Mouse (Mus musculus) spleen, postnatal 36 days (tissue): ENCODE results near the gene Gm11985.
"Not testable (repeated sequence)": the region's sequence is repeated elsewhere in the genome, so short reads cannot be mapped to it uniquely, and the experiment has no call there.

Experiments used
- DNase-seq, 2 experiments: peaks; one replicate each; pipeline ENCODE4 v3.0.0; 2022; ENCODE audit warnings: low spot score in 2 of 2, mixed read lengths in 1 of 2

The Gm11985 gene

DNA sequence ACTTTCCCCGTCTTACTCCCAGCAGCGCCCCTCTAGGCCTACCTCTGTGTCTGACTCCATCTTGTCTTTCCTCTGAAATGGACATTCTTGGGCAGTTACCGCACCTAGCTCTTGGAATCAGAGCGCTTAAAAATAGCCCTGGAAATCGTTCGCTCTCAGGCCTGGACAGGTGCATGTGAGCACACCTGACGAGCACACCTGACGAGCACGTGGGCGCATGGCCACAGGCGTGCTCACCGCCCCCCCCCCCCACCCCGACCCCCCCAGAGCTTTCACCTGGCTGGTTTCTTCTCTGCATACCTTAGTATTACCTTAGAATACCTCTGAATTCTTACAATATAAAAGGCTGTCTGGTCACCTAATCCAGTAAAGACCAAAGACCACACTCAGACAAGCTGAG lies at the start of gene Gm11985:
Gene Gm11985, minus strand, starts transcription at position 101 of the 400 bp plus-strand sequence.
- DNase-seq = no peak

DNA sequence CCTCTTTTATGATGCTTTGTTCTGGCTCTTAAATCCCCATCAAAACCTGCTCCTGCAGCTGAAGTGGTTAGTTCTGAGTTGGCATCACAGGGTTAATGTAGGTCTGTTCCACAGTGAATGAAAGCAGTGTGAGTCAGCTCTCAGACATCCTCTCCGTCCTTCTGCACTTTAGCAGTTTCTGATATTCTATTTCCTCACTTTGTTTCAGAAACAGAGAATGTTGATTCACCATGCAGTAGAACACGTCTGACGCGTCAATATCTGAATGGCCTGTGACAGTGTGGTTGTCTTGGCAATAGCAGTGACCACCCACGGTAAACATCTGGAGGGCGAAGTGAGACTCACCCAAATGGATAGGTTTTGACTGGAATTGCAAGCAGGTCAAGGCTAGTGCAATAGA lies 49.3 kb upstream of the Gm11985 start:
- DNase-seq = no peak

DNA sequence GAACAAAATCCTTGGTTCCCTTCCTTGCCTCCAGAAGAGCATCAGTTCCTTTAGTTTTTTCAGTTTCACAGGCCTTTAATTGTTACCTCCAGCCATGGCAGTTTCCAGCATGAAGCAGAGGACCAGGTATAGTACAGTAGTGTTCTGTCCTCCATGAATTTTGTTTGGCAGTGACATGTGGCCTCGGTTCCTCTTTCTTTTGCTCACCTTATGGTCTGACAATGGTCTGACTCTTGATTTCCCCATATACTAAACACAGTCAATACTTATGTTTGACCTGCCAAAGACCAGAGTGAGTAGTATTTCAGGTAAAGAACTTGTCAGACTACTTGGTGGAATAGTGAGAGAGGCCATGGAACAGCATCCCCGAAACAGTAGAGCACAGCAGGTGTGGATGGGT lies 48.4 kb upstream of the Gm11985 start:
- no peak for DNase-seq

DNA sequence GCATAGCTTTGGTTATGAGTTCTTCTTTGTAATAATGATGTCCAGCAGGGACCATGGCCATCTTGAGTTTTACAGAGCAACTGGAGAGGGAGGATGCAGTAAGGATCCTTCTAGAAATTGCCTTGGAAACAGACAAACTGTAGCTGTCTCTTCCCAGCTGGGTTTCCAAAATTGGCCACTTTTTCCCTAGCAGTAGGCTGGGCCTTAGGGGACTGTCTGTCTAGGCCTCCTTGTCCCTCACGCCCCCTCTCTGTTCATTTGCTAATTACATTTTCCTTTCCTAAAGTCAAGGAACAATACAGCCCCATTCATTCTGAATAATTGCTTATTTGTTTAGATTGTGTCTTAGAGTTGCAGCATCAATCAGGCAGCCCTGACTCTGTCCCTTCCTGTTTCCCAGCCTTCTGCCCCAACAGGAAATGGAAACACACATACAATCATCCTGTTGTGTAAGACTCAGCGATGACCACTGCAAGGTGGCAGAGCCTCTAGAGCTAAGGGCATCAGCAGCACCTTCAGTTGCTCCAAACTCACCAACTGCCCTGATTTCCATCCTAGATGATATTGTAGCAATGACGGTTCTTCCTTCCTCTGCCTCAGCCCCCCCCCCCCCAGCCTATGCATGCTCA lies 46.7 kb upstream of the Gm11985 start:
- no peak for DNase-seq

DNA sequence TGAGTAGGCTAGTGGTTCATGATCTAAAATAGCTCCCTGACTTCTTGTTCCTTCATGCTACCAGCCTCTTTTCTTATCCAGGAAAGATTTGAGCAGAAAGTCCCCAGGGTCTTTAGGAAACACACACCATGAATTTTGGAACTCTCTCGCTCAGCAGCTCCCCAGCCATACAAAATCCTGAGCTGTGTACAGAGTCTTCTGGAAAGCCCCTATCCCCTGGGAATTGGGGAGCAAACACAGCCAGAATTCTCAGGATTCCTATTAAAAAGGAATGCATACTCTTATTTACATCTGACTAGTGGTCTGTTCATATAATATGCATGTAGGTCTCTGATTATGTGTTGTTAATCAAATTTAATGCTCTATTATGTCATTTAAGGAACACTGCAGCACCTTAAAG lies 46.1 kb upstream of the Gm11985 start:
- no peak for DNase-seq

DNA sequence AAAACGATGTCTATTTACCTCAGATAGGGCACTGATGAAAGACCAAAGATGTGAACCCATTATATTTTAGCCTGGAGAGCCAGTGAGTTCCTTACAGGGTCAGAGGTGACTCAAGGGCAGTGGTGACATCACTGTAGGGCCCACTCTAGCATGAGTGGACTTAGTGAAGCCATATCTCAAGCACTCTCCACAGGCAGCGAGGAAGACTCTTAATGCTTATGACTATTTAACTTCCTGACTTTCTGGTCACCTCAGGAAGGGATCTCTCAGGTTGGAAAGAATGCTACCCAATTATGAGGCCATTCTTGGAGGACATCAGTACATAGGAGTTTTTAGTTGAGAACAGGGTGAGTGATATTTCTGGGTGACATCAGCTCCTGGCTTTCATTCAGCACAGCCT lies 45.0 kb upstream of the Gm11985 start:
- DNase-seq = no peak

DNA sequence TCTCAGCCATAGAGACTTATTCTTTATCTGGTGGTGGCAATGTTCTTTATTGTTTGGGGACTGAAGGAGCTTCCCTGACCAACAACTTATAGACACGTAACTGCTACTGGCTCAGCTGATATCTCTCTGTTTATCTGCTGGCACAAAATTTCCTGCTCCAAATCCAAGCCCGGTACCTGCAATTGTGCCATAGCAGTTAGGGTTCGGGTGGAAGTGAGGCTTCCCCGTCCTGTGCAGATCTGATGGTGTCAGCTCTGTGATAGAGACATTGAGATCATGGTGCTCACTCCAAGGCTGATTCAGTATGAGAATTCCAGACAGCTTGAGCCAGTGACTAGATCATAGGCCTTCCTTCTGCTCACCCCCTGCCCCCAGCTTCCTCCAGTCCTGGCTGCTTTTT lies 43.6 kb upstream of the Gm11985 start:
- DNase-seq = no peak

DNA sequence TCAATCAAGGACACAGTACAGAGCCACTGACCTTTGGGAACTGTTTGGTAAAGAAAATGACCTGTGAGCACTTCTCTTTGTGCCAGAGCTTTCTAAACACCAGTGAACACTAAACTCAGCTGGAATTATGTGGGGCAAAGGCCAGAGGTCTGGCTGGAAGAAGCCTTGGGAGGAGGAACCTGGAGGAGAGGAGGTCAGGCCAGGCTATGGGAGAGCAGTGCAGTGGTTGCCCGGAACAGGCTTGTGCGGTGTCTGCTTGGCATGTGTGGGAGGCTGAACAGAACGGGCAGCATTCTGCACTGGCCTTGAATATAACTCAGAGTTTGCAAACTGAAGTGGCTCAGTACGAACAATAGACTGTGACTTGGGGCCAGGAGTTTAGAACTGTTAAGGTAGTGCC lies 41.6 kb upstream of the Gm11985 start:
- DNase-seq = no peak

DNA sequence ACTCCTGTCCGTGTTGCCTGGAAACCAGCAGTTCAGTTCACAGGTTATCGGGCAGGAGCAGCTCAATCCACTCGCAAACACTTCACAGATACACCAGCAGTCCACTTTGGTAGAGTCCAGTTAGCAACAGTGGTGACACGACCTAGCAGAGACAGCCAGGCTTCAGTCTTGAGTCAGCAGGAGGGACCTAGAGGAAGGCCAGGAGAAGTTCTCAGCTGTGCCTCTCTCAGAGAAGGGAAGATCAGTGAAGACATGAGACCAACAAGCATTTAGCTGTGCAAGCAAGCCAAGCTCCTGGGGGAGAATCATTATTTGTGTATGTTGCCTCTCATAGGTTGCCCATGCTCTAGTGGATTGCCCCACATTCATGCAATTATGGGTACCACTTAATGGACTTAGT lies 39.7 kb upstream of the Gm11985 start:
- no peak for DNase-seq

DNA sequence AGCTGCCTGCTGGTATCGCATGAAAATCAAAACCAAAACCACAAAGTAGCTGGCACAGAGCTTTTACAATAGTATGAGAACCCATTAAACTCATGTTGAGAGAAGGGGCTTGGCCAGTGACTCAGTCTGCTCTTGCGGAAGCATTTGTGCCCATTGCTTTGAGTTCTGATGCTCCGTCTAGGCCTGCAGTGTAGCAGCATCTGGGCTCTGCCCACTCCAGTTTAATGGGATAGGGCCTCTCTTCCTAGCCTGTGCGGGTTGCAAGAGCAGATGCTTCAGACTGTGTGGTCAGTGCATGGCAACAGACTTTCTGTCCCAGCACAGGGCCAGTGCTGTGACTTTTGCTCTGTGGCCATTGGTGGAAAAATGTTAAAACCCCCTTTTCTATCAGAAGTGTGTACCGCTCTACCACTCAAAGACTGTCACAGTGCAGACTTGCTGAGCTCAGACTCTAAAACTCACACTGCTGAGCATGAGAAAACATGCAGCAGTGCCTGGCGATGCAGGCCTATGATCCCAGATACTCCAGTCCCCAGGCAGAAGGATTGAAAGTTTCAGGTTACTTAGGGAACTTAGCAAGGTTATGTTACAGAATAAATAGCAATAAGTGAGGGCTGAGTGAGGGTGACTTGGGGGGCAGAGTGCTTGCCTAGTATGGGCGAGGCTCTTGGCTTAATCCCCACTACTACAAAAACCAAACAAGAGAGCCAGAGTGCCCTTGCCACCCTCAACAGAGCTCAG lies 38.6 kb upstream of the Gm11985 start:
- DNase-seq = no peak

DNA sequence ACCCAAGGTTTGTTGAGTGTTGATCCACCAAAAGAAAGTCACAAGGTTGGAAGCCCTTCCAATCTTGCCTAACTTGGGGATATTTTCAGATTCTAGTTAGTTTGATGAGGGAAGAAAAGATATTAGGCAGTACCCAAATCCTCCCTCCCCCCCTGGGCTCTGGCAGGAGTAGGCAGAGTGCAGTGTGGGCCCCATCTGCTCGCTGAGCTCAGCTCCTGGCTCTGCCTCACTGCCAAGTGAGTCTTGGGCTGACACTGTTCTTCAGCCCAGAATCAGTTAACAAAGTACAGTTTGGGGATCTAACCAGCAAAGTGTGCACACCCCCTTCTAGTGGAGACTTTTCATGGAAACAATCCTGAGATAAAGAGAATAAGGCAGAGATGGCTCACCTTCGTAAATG lies 37.8 kb upstream of the Gm11985 start:
- no peak for DNase-seq

DNA sequence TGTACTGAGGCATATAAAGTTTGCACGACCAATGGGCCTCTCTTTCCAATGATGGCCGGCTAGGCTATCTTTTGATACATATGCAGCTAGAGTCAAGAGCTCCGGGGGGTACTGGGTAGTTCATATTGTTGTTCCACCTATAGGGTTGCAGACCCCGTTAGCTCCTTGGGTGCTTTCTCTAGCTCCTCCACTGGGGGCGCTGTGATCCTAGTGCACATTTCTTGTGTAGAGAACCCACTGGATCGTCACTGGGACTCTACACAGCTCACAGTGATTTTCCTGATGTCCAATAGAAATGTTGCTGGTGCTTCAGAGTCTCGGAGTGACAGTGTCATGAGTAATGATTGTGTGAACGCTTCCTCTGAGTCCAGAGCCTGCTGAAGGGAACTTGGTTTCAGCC lies 33.5 kb upstream of the Gm11985 start:
- DNase-seq = not testable (repeated sequence)

DNA sequence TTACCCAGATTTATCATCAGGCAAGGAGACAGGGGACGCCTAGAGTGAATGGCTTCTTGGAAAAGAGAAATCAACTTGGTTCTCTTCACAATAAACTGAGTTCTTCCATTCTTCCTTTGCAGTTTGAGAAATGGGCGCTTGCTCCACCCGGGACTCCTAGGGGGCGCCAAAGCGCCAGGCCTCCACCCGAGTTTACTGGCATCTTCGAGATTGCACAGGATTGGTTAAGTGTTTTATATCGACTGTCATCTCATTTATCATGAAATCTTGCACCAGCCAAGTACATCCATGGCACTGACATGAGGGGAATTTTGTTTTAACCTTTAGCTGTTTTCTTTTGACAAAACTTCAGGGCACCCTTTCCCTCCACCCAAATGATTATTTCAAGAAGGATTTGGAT lies 27.3 kb upstream of the Gm11985 start:
- no peak for DNase-seq

DNA sequence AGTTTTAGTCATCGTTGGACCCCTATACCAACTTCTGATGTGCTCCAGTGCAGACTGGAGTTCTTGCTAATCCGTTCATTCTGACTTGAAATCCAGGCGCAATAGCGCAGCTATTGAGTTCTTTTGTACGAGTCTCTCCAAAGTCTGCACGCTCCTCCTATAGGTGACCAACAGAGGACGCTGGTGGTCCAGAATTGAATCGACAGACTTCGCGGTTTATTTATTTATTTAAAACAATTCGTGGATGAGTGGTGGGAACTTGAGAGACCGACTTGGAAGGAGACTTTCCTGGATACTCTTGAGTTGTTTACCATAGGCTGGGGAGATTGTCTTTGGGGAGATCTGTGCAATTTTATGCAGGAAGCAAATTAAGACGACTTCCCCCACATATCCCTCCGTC lies 26.4 kb upstream of the Gm11985 start:
- DNase-seq = no peak

DNA sequence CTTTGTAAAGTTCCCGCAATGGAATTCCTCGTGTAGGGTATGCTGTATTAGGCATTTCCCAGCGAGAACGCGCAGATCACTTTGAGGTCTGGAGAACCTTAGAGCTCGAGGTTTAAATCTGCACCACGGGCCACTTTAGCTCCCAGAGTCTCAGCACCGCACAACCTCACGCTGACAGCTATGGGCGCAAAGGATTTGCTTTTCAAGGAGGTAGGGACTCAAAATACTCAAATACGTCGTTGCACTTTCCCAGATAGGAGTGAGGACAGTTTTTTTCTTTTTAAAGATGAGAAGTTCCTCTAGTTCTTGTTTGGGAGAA lies 25.9 kb upstream of the Gm11985 start:
- DNase-seq = no peak

DNA sequence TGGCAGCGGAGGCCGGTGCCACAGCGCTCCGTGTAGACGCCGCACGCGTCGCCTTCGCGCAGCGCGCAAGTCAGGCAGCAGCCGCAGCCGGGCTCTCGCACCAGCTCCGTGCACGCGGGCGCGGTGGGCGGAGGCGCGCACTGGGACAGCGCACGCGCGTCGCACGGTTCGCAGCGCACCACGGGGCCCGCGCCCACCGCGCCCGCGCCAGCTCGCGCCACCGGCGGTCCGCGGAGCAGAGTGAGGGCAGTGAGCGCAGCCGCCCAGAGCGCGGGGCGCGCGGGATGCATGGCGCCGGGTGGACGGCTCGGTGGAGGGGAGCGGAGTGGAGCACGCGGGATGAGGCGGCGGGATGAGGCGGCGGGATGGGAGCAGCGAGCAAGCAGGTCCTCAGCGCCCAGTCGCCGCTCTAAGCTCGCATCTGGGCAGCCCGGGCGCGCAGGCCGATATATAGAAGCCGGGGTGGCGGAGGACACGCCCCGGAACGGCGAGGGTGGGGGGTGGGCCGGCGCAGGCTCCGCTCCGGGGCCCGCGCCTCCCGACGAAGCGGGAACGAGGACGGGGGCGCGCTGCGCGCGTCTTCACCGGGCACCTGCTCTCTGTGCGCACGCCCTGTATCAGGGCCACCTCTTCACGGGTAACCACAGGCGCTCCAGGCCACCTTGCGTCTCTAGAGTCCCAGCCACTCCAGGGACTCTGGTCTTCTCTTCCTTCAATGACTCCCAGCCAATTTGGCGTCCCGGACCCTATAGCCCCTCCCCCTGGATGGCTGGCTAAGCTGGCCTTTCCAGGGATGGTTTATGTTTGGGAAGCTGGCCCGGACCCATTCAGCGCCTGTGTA lies 25.4 kb upstream of the Gm11985 start, which contains the start of gene Igfbp3:
Gene Igfbp3, minus strand, starts transcription at position 423 of the 841 bp plus-strand sequence.
- DNase-seq = no peak

DNA sequence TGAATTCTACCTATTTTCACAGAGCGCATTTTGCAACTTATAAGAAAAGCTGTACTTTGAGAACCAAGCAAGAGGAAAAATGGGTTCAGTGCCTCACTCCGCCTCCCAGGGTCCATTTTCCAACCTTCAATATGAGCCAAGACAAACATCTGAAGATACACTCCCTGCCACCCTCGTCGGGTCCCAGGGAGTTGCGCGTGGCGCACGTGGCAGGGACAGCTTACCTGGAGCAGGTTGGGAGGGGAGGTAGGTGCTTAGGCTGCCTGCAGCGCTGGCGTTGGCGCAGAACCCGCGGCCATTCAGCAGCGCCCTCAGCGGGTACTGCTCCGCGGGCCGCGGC lies 24.8 kb upstream of the Gm11985 start:
- DNase-seq = no peak

DNA sequence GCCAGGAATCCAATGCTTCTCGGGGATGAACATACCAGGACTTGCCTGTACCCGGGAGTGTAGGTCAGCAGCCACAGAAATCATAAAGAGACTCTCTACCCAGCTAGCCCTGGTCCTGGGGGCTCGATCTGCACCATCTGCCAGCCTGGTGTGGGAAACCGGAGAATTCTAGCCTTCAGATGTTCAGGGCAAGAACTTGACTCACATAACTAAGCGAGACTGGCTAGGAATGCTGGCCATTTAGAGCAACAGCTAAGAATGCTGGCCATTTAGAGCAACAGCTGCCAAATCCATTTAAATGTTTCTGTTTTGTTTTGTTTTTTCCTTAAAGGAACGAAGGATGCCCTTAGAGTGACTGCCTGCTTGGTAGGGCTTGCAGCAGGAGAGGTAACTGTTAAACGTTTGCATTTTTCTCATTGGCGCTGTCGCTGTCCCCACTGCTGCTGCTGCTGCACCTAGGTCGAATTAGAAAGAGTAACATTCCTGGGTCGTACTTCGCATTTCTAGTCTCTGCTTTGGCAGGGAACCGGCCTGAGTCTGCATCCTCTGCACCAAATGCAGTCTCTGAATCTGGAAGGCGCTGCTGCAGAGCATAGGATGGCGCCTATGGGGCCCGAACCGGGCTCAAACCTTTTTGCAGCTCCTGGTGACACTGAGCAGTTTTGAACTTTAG lies 23.9 kb upstream of the Gm11985 start:
- no peak for DNase-seq

DNA sequence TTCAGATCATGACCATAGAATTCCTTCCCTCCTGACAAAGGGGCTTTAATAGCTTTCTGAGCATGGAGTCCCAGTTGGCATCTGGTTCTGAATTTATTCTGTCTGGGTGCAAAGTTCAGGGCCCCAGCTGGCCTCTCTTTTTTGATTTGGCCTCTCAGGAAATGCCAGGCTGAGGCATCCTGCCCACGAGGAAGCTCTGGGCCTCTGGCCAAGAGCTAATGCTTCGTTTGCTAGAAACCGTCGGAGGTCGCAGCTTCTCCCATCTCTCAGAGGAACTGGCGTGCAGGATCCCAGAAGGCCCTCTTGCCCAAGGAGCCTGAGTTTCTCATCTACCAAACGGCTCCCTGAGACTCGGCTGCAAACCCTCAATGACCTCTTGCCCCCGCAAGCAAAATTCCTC lies 22.8 kb upstream of the Gm11985 start:
- no peak for DNase-seq

DNA sequence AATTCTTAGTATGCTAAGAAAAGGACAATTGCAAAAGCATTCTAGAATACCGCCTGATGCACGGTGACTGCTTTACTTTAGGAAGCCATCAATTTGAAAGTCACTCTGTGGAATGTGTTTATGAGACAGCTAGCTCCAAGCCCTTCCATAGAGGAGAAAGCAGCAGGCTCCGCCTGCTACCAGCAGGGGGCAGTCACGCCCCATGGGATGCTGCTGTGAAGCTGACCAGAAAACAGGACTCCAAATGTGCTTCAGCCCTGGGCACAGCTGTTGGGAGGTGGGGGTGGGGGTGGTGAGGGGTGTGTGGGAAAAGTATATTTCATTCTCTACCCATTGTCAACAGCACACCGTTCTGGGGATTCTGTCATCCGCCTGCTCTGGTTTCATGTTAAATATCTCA lies 22.0 kb upstream of the Gm11985 start:
- DNase-seq = peak in 1 of 2 experiments; percentile 10

DNA sequence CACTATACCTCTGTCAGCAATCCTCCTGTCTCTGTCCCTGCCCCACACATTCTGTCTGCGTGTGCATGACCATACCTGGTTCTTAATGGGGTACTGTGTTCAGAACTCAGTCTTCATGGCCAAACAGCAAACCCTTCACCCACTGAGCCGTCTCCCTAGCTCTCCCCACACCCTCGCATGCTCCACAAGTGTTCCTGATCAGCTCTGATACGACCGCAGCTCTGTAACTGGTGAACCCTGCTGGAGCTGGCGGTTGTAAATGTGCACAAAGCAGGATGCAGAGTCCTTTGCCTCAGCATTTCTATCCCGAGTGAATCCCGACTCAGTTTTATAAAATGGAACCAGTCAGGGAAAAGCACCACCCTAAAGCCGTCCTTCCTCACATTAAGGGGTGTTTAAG lies 15.5 kb upstream of the Gm11985 start:
- DNase-seq = no peak

DNA sequence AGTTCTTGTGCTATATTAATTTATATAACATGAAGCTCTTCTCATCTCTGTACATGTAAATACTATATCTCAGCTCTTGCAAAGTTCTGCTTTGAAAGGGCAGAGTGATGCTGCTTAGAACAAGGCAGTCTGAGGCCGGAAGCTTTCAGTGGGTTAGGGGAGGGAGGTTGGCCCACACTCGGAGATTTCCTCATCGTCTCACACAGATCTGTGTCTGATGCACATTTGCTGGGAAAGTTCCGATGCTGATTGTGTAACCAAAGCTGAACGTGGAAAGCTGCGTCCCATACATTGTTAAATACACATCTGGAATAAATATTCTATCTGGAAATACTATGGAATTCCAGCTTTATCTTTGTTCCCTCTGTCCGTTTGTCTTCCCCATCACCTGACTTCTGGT lies 13.8 kb upstream of the Gm11985 start:
- no peak for DNase-seq

DNA sequence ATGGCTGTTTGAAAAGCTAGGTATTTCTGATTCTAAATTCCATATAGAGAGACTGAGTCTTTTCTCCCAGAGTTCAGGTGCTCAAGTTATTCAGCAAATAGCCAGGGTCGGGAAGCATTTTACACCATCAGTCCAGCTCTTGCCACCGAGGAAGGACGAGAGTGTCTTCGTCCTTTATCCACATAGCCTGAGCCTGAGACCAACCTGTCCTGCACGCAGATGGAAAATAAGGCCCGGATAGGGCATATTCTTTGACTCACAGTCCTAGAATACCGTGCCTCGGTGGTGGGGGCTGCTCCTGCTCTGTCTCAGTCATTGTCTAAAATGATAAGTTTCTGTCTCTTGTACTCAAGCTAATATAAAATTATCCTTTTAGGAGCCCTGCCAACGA lies 12.0 kb upstream of the Gm11985 start:
- DNase-seq = no peak
